Mouse (Mus musculus): ENCODE data around the gene 2310007B03Rik. TPM values are rescaled to one million over a fixed set of nuclear protein-coding genes. Genes with fewer than 3 reads are reported as not detected.
A peak's percentile ranks its signal among the peaks of the same experiment; 100 is the strongest.

The 2310007B03Rik gene
- polyA plus RNA-seq, 1 experiment from 2014 or later, result 3.4 TPM

GRCm38 (mm10) chr1:93144176-93144575 is 16.6 kb downstream of the 2310007B03Rik start:
- Histone ChIP-seq H3K4me3 (replicated peaks; ENCODE audit: low read depth, low read length) (no peak overlapping the region), H3K4me2 (ENCODE audit: low read length) (no peak overlapping the region), H3K27me3 (ENCODE audit: insufficient read depth, low read length) (no peaks in the 10 kb centered on the region), H3K9me3 (replicated peaks; ENCODE audit: low read length) (no peaks in the 10 kb centered on the region), H3K4me1 (replicated peaks; ENCODE audit: insufficient read depth, low read length) (no peaks in the 10 kb centered on the region), H3K36me3 (ENCODE audit: insufficient read depth, low read length) (no peaks in the 10 kb centered on the region), H3K9ac (ENCODE audit: low read depth, low read length) (no peak overlapping the region), H3K27ac (no peak overlapping the region)
- no peak for DNase-seq (ENCODE audit: low spot score)
- WGBS, result 74% methylated on average over 9 of the region's 9 CpGs
- TF ChIP-seq CTCF (IDR thresholded peaks at IDR 0.05; ENCODE audit: low read depth), result no peak
- no peak for ATAC-seq (replicated peaks; ENCODE audit: low FRiP score, low read depth)

- Histone ChIP-seq H3K4me3 (replicated peaks; ENCODE audit: low read depth, low read length) (no peak overlapping the region), H3K9me3 (replicated peaks; ENCODE audit: low read length) (no peaks in the 10 kb centered on the region), H3K27ac (no peak overlapping the region), H3K4me2 (ENCODE audit: low read length) (no peak overlapping the region), H3K36me3 (ENCODE audit: insufficient read depth, low read length) (no peaks in the 10 kb centered on the region), H3K27me3 (ENCODE audit: insufficient read depth, low read length) (no peaks in the 10 kb centered on the region), H3K9ac (ENCODE audit: low read depth, low read length) (no peak overlapping the region), H3K4me1 (replicated peaks; ENCODE audit: insufficient read depth, low read length) (no peaks in the 10 kb centered on the region)
- DNase-seq (ENCODE audit: low spot score) (no peak), ATAC-seq (replicated peaks; ENCODE audit: low FRiP score, low read depth) (no peak)
- TF ChIP-seq CTCF (IDR thresholded peaks at IDR 0.05; ENCODE audit: low read depth), result no peak
- 75% methylated on average over 1 of the region's 1 CpGs for WGBS
Measured at GRCm38 (mm10) chr1:93142871-93143270, 17.9 kb downstream of the 2310007B03Rik start.

GRCm38 (mm10) chr1:93139713-93140112 is 21.0 kb downstream of the 2310007B03Rik start:
- Histone ChIP-seq H3K9me3 (replicated peaks; ENCODE audit: low read length) (no peaks in the 10 kb centered on the region), H3K4me1 (replicated peaks; ENCODE audit: insufficient read depth, low read length) (no peaks in the 10 kb centered on the region), H3K9ac (ENCODE audit: low read depth, low read length) (no peak overlapping the region), H3K4me2 (ENCODE audit: low read length) (no peak overlapping the region), H3K27ac (no peak overlapping the region), H3K4me3 (replicated peaks; ENCODE audit: low read depth, low read length) (no peak overlapping the region), H3K36me3 (ENCODE audit: insufficient read depth, low read length) (no peaks in the 10 kb centered on the region), H3K27me3 (ENCODE audit: insufficient read depth, low read length) (no peaks in the 10 kb centered on the region)
- WGBS, result 66% methylated on average over 7 of the region's 7 CpGs
- no peak for ATAC-seq (replicated peaks; ENCODE audit: low FRiP score, low read depth)
- TF ChIP-seq CTCF (IDR thresholded peaks at IDR 0.05; ENCODE audit: low read depth), result no peak
- no peak for DNase-seq (ENCODE audit: low spot score)

GRCm38 (mm10) chr1:93138534-93138933 is 22.2 kb downstream of the 2310007B03Rik start:
- no peak for TF ChIP-seq CTCF (IDR thresholded peaks at IDR 0.05; ENCODE audit: low read depth)
- Histone ChIP-seq H3K27me3 (ENCODE audit: insufficient read depth, low read length) (no peaks in the 10 kb centered on the region), H3K4me3 (replicated peaks; ENCODE audit: low read depth, low read length) (no peak overlapping the region), H3K36me3 (ENCODE audit: insufficient read depth, low read length) (no peaks in the 10 kb centered on the region), H3K9me3 (replicated peaks; ENCODE audit: low read length) (no peaks in the 10 kb centered on the region), H3K27ac (no peak overlapping the region), H3K4me1 (replicated peaks; ENCODE audit: insufficient read depth, low read length) (no peaks in the 10 kb centered on the region), H3K4me2 (ENCODE audit: low read length) (no peak overlapping the region), H3K9ac (ENCODE audit: low read depth, low read length) (no peak overlapping the region)
- WGBS, result 64% methylated on average over 6 of the region's 6 CpGs
- DNase-seq (ENCODE audit: low spot score) (peak; percentile 37), ATAC-seq (replicated peaks; ENCODE audit: low FRiP score, low read depth) (peak; percentile 66)

GRCm38 (mm10) chr1:93135036-93135526 is 25.7 kb downstream of the 2310007B03Rik start, which contains the start of gene Agxt:
Agxt (plus strand) TSS chr1:93135240.
- Histone ChIP-seq H3K4me2 (ENCODE audit: low read length) (no peak within 1 kb of the TSS), H3K27ac (no peak within 1 kb of the TSS), H3K4me3 (replicated peaks; ENCODE audit: low read depth, low read length) (no peak within 1 kb of the TSS), H3K27me3 (ENCODE audit: insufficient read depth, low read length) (no peaks in the 10 kb centered on the region), H3K4me1 (replicated peaks; ENCODE audit: insufficient read depth, low read length) (no peaks in the 10 kb centered on the region), H3K9me3 (replicated peaks; ENCODE audit: low read length) (no peaks in the 10 kb centered on the region), H3K36me3 (ENCODE audit: insufficient read depth, low read length) (no peaks in the 10 kb centered on the region), H3K9ac (ENCODE audit: low read depth, low read length) (no peak within 1 kb of the TSS)
- DNase-seq (ENCODE audit: low spot score) (no peak), ATAC-seq (replicated peaks; ENCODE audit: low FRiP score, low read depth) (no peak)
- no peak for TF ChIP-seq CTCF (IDR thresholded peaks at IDR 0.05; ENCODE audit: low read depth)
- WGBS, result 89% methylated on average over 12 of the region's 12 CpGs

- 66% methylated on average over 8 of the region's 8 CpGs for WGBS
- no peak for DNase-seq (ENCODE audit: low spot score)
- ATAC-seq (replicated peaks; ENCODE audit: low FRiP score, low read depth), result no peak
- Histone ChIP-seq H3K4me1 (replicated peaks; ENCODE audit: insufficient read depth, low read length) (no peaks in the 10 kb centered on the region), H3K4me3 (replicated peaks; ENCODE audit: low read depth, low read length) (no peak overlapping the region), H3K4me2 (ENCODE audit: low read length) (no peak overlapping the region), H3K9me3 (replicated peaks; ENCODE audit: low read length) (no peaks in the 10 kb centered on the region), H3K9ac (ENCODE audit: low read depth, low read length) (no peak overlapping the region), H3K36me3 (ENCODE audit: insufficient read depth, low read length) (no peaks in the 10 kb centered on the region), H3K27me3 (ENCODE audit: insufficient read depth, low read length) (no peaks in the 10 kb centered on the region), H3K27ac (no peak overlapping the region)
- TF ChIP-seq CTCF (IDR thresholded peaks at IDR 0.05; ENCODE audit: low read depth), result no peak
Measured at GRCm38 (mm10) chr1:93132676-93133075, 28.1 kb downstream of the 2310007B03Rik start.
